Mouse (Mus musculus) fat pad, adult 2 months (tissue): ENCODE data around the gene Cdkn2a.

Experiments
- DNase-seq: peaks from one replicate; pipeline ENCODE4 v3.0.0-alpha.2; 2011; ENCODE audit warnings: low read depth, low spot score; ENCODE audit errors: extremely low read depth

Gene Cdkn2a

DNA sequence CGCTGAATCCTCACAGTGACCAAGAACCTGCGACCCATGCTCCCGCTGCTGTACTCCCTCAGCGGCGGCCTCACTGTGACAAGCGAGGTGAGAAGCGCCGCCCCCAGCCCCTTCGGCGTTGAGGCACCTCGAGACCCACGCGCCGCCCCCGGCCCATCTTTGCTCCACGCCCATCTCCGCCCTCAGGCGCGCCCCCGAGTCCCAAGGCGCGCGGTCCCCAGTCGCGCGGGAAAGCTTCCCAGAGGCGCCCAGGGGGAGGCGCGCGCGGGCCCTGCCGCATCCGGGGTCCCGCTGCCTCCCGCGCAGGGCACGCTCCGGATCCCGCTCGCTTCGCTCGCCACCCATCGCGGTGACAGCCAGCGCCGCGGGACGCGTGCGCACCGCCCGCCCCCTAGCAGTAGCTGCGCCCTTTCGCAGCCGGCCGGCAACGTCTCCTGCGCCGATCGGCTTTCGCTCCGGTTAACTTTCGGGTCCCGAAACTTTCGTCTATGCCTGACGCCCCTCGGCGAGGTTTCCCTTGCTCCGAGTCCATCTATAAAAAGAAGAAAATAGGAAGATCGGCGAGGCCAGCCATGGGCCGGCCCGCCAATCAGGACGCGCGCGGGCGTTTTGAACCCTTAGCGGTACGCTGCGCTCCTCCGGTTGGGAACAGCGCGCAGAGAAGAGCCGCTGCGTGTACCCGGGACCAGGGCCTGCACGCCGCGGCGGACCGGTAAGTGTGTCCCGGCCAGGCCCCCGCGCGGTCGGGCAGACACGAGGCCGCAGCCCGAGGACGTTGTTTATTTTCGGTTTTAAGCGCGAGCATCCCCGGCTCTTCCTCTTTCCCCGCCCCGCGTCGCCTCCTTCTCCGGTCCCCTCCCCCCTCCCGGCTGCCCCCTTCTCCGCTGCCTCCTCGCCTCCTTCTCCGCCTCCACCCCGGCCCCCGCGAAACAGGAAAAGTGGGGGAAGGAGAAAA lies at the start of gene Cdkn2a:
TSS of gene Cdkn2a (minus strand) at position 168 of the 955 bp plus-strand sequence.
- DNase-seq = no peak

DNA sequence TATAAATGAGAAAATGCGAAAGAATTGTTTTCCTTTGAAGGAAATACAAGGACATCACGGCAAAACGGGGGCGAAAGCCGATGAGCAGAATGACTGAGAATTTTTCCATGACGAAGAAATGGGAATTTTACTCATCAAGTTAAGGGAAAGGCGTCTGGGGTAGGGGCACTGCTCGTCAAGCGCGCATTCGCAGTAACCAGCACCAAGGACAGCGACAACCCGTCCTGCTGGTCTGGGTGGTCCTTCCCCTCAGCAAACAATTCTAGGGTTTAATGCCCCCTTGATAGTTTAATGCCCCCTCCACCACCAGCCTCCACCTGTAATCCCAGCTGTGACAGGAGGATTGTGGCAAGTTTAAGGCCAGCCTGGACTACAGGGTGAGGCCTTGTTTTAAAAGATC lies 19.0 kb upstream of the Cdkn2a start:
- no peak for DNase-seq

GRCm38 (mm10) chr4:89310491-89311254 lies 16.2 kb upstream of the Cdkn2a start, which contains the start of gene Cdkn2b:
Cdkn2b (minus strand) TSS chr4:89311039.
- no peak for DNase-seq

- no peak for DNase-seq
Measured at GRCm38 (mm10) chr4:89309996-89310395, 15.5 kb upstream of the Cdkn2a start.

- no peak for DNase-seq
Measured at GRCm38 (mm10) chr4:89308001-89308400, 13.5 kb upstream of the Cdkn2a start.

GRCm38 (mm10) chr4:89306798-89307365 lies 12.4 kb upstream of the Cdkn2a start:
- DNase-seq = no peak

DNA sequence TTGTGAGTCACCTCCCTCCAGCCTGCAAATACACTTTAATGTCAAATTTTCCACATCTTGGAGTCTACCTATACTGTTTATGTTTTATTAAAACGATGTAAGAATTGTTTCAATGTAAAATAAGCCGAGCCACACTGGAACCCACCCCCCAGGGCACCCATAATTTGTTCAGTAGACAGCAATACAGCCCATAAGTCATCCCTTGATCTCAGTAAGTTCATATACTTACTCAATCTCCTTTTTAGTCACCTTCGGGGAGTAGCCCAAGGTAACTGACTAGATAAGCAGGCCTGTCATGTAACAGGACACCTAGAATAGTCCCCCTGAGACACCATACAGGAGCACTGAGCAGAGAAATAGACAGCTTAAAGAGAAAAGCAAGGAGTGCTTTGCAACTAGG lies 11.2 kb upstream of the Cdkn2a start:
- no peak for DNase-seq

GRCm38 (mm10) chr4:89303281-89303995 lies 9.0 kb upstream of the Cdkn2a start:
- no peak for DNase-seq

- DNase-seq = no peak
Measured at GRCm38 (mm10) chr4:89302129-89302528, 7.7 kb upstream of the Cdkn2a start.

DNA sequence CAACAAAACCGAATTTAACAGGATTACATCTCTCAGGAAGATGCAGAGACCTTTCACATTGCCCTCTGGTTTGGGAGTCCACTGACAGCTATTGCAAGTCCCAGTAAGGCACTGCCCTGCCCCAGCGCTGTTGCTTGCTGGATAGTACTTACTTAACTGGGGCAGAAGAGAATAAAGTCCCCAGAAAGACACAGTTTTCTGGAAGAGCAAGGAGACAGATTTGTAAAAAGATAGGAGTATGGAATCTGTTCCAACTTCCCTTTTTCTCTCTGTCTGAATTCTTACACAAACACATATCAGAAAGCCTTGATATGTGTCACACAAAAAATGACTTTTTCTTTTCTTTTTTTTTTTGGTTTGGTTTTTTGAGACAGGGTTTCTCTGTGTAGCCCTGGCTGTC lies 5.3 kb upstream of the Cdkn2a start:
- DNase-seq = no peak

DNA sequence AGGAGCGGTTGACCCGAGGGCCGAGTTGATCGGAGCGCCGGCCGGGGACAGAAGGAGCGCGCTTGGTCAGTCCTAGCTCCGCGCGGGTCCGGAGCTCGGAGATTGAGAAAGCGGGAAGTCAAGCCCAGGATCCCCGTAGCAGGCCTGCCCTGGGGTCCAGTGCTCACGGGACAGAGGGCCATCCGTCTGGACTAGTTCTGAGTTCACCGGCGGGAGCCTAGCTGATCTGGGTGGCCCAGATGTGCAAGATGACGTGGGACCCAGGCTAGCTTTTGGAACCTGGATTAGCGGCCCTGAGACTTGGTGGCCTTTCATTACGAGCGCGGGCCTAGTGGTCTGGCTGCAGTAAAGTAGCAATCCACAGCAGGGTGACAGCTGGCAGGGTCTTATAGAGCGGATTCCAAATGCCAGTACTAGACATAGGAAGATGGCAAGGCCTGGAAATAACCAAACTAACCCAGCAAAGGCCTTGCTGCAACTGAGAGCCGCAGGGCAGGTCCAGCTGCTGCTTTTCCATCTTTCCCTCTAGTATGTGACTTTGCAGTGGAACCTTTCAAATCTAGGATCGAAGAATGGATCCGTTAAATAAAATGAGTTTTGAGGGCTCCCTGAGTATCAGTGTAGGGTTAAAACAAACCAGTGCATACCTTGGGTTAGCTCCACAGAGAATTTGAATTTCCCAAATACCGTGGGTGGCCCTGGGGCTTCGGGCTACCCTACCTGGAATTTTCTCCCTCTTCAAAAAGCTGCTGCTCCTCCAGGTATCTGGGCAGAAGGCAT lies 1.2 kb upstream of the Cdkn2a start:
- no peak for DNase-seq

DNA sequence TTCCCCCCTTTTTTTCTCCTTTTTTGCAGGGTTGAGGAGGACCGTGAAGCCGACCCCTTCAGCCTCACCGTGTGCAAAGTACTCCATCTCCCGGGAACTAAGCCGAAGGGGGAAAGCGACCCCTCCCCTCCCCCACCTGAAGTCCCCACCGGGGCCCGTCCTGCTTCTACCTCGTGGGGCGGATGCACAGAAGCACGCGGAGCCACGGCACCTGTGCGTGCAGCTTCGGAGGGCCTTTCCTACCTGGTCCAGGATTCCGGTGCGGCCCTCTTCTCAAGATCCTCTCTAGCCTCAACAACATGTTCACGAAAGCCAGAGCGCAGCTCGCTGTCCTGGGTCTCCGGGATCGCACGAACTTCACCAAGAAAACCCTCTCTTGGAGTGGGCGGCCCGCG lies 365 bp downstream of the Cdkn2a start:
- DNase-seq = no peak

DNA sequence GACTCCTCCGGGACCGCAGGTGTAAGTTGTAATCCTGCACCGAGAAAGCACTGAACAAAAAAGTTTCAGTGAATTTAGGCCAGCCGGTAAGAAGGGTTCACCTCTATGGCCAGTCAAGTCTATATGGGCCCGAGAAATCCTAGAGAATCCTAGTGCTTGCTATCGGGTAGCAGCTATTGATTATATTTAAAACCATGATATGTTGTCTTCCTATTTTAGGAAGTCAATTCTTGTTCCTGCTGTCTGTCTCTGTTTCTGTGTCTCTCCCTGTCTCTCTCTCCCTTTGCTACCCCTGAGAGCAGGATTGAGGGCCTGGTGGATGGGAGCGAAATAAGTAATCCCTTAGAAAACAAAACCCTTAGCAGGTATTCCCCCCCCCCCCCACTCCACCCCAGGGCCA lies 937 bp downstream of the Cdkn2a start:
- DNase-seq = no peak

DNA sequence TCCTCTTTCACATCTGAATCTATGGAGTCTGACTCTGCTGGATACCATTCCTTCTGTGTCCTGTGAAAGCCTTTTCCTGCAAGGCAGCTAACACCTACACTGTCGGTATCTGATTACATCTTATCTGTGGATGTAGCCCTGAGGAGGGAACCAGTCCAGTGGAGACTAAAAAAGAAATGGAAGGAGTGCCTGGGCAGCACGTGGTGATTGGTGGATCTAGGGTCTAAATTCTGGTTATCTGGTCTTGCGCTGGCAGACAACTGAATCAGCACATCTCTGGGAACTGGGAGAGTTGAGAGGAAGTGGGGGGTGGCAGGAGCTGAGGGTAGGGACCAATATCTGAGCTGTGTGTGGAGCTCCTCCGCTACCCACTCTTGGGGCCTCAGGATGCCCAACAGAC lies 5.4 kb downstream of the Cdkn2a start:
- DNase-seq = no peak

- DNase-seq = no peak
Measured at GRCm38 (mm10) chr4:89286566-89286965, 7.9 kb downstream of the Cdkn2a start.

- no peak for DNase-seq
Measured at GRCm38 (mm10) chr4:89285688-89286087, 8.8 kb downstream of the Cdkn2a start.

DNA sequence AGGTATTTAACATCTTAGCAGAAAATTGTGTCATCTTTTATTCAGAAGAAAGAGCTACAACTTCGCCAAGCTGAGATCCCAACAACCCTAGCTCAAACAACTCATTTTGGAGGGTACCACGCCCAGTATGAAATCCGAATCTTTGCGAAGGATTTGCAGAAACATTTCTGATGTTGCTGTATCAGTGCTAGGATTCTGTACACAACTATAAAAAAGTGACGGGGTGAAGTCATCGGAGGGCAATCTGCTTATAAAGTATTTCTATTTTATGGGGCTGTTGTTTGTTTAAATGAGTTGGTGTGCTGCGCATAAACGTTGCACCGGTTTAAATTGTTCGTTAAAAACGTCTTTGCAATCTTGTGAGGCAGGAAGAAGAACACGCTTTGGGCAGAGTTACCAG lies 11.8 kb downstream of the Cdkn2a start:
- no peak for DNase-seq

GRCm38 (mm10) chr4:89282036-89282566 lies 12.4 kb downstream of the Cdkn2a start:
- no peak for DNase-seq

DNA sequence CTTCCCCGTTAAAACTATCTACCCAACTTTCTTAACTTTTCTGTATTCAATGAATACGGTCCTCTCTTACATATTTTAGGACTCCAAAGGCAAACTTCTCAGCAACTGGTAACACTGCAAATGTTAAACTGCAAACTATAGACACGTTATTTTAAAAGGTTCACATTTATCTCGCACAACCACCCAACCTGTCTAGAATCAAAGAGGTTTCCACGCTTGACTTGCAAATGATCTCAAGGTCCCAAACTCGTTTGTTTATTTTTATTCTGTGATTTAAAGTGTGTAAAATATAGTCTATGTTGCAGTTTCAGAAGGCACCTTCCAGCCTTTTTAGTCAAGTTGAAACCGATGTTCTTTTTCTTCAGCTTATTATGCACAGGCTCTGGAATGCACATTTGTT lies 13.2 kb downstream of the Cdkn2a start:
- DNase-seq = no peak

DNA sequence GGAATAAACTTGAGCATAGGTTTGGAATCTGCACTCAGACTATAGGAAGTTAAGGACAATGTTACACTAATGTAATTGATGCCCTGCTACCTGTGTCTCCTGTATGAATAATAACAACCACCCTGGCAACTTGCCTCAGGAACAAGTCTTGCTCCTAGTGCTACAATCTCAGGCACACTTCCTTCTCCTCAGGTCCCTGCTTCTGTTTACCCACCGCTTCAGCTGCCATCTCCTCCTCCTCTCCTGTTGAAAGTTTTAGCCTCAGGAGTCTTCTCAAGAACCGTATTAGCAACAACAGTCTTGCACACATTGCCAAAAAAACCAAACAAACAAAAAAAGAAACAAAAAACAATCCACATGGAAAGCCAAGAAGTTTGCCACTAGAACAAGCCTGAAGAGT lies 14.8 kb downstream of the Cdkn2a start:
- DNase-seq = no peak
